Mouse (Mus musculus) cerebellum, postnatal 4 days (tissue): Measurements from ENCODE around the gene Fads1.

ENCODE experiments used
- DNase-seq, 2 experiments: peaks; one replicate each; pipeline ENCODE4 v3.0.0; 2022; ENCODE audit warnings: low spot score in 2 of 2, mixed read lengths in 1 of 2

The Fads1 gene

DNA sequence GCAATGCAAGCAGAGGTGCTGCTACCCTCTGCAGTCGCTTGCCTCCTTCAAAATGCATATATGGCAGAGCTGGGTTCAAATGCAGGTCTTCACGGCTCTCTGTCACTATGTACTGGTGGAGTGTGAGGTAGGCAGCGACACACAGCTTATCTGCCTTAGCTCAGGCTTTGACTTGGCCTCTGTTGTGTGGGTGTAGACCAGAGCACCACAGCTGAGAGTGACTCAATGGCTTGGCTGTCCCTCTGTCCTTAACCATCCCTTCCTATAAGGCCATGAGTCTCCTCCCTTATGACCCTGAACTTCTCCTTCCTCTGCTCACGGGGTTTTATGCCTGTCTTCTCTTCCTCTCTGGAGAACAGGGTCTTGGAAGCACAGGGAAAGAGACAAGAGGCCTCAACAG is 28.2 kb downstream of the Fads1 start:
- DNase-seq = no peak

DNA sequence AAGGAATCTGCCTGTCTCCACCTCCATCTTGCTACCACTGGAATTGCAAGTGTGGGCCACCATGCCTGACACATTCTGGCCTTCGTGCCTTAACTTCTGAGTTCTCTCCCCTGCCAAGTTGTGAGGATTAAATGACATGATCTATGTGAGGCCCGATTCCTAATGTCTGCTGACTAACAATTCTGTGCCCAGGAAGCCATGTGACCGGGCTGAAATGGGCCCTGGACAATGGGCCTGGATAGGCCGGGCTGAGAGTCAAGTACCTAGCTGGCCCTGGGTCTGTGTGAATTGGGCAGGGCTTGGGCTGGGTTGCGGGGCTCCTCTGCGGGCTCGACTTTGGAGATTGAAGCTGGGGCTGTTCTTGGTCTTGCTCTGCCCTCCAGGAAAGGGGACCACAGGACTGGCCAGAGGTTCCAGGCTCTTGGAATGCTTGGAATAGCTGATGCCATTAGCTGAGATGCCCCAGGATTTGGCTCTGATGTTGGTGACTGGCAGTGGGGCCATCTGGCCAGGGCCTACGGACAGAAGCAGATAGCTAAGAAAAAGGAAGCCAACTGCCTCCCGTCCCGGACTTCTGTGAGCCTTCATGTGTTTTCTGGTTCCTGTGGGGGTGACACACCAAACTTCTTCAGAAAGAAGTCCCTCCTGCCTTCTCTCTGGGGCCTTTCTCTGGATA is 31.2 kb downstream of the Fads1 start:
- DNase-seq = no peak

DNA sequence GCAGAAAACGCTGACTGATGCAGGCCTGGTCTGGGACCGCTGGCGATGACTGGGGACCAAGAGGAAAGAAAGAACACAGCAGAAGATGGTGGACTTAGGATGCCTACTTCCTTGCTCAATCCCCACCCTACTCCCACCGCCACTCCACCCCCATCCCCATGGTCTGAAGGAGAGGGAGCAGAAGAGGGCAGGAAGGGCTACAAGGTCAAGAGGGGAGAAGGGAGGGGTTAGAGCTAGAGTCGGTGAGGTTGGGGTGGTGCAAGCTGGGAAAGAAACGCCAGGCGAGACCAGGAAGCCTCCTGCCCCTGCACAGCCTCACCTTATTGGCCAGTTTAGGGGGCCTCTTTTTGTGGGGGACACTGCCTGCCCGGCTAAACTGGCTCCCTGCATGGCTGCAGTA is 33.4 kb downstream of the Fads1 start:
- DNase-seq = no peak

DNA sequence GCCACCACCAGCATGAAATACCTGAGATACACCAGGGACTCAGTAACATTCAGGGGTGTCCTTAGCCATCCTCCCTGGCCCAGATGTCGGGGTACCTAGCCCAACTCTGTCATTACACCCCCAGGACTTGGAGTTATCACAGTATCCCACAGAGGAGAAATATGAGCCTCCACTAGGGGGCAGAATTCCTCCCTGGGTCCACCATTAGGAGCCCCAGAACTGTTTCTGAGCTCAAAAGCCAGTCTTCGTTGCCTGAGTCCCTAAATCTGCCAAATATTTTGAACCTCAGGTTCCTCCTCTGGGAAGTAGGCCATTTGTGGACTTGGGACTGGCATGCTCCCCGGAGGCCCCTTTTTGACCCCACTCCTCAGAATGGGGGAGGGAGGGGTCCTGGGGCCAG is 36.4 kb downstream of the Fads1 start:
- peak in 1 of 2 experiments; percentile 42 for DNase-seq

DNA sequence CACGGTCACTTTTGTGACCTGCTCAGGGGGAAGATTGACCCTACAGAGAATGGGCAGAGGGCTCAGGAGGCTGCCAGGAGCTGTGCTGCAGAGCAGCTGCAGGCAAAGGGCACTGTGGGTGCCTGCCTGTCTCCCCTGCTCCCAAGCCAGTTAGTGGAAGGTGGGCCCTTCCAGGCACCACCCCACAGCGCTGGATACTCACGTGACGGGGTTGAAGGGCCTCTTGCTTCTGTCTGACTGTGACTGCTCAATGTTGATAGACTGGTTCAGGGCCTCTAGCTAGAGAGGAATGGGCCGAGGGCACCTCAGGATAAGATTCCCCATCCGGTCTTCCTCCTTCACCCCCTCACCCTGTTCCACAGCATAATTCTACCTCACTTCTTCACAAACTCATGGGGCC is 36.9 kb downstream of the Fads1 start:
- DNase-seq = no peak

DNA sequence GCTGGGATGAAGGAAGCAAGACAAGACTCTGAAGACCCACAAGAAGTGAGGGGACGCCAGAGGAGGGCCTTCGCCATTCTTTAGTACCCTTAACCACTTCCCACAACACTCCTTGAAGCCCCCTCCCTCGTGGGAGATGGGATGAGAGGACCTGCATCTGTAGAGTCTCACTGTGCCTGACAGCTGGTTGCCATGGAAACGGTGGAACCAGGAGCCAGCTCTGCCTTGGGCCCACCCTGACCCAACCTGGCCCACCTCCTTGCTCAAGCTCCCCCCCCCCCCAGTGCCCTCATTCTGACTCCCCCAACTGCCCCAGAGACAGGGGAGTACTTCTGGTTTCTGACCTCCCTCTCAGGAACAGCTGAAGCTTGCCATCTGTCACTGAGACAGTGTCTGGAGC is 38.9 kb downstream of the Fads1 start:
- DNase-seq = no peak

DNA sequence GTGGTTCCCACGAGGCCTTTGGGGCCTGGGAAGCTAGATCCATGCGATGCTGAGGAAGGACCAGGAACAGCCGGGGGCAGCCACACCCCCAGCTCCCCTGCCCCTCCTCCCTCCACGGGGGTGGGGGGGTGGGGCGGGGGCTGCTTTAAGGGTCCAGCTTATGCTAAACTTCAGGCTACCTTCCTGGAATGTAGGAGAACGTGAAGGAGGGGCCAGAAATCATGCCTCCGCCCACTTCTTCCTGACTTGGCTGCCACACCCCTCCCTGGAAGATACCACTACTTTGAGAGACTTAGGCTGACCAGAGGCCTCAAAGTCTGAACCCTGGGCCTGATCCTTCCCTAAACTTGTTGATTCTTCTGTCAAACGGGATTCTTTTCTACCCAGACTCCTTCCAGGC is 40.0 kb downstream of the Fads1 start:
- DNase-seq = no peak

DNA sequence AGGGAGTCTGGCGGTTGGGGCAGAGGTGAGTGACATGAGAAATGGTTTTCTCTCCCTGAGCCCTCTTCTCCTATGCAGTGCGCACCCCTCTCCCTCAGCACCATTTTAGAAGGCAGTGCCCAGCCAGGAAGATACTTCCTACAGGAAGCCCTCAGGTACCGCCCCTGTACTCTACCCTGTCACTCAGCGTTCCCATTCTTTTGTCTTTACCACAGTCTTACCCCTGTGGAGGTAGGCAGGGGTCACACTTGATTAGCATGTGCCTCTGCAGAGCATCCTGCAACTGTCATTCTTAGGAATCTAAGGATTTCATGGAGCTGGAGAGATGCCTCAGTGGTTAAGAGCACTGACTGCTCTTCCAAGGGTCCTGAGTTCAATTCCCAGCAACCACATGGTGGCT is 40.9 kb downstream of the Fads1 start:
- DNase-seq = no peak

DNA sequence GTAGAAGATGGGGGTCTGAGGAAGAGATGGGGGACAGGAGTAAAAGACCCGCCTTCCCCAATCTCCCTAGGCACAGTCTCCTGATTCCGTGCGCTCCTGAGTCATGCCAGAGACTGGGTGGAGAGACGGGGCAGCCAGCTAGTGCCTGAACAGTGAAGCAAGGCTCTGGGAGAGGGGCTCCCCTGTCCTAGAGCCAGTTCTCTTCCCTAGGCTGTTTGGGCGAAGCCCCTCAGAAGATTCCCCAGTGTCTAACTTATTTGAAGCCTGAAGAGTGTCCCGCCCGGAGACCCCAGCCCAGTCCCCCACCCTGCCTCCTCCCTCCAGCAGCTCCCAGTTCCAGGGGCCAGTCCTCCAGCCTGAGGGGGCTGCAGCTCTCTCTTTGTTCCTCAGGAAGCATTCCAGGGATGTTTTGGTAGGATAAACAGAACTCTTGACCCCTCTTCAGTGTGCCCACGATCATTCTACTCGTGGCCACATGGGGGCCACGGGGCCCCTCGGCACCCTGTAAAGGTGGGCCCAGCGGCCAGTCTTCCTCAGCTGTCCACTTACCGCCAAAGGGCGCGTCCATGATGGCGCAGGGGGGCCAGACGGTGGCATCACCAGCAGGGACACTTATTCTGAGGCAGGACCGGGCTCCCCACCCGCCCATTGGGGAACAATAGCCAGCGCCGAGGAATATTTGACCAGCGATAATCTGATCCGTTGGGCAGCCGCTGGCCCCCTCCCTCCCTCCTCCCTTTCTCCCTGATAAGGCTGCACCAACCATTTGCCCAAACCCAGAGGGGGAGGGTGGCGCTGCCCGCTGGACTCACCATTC is 42.2 kb downstream of the Fads1 start:
- DNase-seq = no peak

DNA sequence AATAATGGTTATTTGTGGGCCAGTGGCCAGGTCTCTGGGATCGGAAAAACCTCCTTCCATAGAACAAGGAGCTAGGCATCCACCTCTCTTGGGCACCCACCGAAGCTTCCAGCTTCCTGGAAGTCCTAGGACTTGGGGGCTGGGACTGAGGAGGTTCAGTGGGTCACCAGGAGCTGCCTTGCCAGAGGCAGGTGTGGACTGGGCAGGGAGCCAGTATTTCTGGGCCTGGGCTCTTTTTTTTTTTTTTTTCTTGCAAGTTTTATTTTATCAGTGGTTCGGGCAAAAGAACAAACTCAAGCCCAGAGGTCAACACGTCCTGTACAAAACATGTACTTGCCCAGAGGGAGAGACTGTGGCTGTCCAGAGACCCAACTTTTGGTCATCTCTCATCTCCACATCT is 43.1 kb downstream of the Fads1 start:
- DNase-seq = no peak

DNA sequence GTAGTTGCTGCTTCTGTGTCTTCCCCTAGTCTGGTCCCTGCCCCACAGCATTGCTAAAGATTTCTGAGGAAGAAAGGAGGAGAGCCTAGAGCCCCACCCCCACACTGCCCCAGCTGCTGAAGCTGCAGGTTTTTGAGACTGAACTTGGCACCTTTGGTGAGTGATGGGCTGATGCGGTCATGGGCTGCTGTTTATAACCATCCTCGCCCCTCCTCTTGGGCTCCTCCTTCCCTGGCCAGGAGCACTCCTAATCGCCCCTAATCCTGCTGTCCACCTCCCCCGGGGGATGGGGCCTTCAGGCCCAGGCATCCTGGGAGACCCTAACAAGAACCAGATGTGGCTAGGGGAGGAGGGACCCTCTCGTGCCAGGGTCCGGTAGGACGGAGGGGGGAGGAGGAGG is 48.3 kb downstream of the Fads1 start:
- DNase-seq = no peak

DNA sequence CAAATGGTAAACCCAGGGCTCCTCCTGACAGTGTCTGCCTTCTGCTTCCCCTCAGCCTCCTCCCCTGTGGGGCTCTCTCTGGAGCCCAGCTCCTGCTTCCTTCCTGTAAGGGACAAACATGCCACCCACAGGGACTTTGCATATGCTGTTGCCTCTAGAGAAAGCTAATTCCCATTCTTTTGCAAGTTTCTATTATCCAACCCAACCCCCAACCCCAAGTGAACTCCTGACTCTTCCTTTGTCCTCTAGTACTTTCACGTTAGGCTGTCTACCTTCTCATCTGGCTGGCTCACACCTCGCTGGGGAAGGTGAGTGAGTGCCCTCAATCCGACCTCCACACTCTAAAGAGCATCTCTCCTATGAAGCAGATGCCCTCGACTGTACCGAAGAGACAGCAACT is 49.2 kb downstream of the Fads1 start:
- no peak for DNase-seq

DNA sequence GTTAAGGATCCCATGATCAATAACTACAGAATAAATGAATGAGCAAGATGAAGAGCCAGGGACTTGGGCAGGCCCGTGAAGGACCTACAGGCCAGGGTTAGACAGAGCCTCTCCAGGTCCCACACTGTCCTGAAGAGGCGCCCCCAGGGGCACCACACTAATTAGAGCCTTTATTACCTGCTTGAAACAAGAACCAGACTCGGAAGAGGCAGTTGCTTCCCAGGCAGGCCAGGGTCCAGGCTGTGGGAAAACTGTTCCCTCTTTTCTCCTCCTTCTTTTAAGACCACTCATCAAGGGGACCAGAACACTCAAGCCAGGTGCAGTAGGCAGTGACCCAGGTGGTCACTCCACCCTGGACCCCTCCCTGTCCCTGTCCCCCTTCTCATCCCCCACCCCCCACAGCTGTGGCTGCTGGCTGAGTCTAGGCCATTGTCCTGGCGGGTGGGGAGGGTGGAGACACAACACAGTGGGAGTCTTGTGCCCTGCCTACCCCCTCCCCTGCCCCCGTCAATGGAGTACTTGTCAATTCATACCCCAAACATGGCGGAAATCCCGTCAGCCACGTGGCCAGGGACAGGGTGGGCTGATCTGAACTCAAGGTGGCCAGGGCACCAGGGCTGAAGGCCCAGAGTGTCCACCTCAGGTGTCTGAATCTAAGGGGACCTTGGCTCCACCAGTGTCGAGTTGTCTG is 49.8 kb downstream of the Fads1 start:
- DNase-seq = no peak

DNA sequence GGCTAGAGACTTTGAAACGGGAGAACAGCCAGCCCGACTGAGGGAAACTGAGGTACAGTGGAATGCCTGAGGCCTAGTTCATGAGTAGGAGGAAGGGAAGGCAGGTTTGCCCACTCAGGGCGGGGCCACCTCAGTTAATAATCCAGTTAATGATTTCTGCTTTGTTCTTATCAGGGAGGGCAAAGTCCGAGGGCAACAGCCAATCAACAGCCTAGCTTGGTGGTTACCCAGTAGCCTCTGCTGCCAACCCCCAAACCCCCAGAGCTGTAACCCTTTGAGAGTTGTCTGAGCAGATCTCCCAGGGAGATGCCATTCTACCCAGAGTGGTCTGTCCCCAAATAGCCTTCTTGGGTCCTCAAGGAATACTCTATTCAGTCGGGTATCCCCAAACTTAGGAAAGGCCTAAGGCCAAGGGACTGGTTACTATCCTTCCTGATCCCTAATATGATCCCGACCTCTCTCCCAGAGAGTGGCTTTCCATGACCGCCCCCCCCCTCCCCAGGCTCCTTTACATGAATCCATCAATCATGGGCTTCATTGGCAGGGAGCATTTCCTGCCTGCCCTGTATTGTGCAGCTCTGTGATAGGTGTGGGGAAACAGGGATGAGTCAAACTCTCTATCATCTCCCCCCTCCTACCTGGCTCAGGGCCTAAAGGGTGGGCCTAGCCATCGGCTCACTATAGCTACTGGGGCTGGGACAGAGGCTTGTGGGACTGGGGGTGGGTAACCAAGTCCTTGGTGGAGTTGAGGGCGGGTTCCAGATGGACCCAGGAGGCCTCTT is 53.3 kb downstream of the Fads1 start:
- DNase-seq = no peak

DNA sequence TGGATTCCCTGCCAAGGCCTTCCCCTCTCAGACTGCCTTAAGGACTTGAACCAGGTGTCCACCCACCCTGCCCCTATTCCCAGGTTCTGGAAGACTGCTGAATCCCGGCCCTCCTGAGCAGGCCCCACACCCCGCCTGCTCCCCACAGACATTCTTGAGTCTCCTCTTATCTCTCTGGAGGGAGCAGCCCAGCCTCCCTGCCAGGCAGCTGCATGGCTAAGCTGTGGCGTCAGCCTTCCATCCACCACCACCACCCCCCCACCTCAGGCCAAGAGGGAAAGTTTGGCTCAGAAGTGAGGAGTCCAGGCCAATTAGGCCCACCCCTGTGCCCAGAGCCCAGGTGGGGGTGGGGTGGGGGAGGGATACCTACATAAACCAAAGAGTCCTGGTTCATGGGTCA is 55.8 kb downstream of the Fads1 start:
- no peak for DNase-seq

DNA sequence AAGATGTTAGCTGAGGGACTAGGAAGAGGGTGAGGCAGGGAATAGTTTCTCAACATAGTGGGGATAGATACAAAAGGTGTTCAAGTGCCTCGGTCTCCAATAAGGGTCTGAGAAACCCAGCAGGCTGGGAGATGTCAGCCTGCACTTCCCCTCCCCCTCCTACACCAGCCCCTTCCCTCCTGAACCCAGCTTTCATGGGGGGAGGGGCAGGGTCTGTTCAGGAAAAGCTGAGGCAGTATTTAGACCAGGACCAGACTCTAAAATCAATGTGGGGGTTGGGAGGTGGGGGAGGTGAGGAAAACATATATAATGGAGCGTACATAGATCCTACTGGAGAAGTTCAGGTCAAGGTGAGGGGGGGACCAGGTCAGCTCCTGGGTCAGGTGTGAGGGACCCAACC is 56.7 kb downstream of the Fads1 start:
- no peak for DNase-seq

DNA sequence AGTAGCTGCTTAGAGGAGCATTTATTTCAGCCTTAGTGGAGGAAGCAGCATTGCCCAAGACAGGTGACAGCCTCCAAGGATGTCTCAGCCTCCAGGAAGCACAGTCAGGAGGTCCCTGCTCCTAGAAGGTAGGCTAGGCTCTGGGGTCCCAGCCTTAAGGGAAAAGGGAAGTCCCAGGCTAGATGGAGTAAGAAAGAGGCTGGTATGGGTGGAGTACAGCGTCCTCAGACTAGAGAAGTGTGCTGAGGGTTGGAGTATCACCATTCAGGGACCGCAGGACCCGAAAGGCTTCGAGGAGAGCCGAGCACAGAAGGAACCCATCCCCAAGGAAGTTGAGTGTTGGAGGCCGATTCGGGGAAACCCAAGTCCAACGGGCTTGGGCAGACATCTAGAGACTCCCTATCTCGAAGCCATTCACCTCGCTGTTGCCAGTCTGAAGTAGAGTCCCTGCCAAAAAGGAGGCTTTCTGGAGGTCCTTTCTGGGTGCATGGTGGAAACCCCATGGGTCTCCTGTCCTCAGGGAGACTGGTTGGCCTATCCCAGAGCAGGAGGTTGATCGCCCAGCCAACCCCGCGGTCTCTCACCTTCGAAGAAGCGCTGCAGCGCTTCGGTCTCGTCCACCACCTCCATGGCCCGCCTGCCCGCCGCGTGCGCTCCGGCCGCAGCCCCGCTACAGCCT is 57.4 kb downstream of the Fads1 start:
- DNase-seq = no peak

DNA sequence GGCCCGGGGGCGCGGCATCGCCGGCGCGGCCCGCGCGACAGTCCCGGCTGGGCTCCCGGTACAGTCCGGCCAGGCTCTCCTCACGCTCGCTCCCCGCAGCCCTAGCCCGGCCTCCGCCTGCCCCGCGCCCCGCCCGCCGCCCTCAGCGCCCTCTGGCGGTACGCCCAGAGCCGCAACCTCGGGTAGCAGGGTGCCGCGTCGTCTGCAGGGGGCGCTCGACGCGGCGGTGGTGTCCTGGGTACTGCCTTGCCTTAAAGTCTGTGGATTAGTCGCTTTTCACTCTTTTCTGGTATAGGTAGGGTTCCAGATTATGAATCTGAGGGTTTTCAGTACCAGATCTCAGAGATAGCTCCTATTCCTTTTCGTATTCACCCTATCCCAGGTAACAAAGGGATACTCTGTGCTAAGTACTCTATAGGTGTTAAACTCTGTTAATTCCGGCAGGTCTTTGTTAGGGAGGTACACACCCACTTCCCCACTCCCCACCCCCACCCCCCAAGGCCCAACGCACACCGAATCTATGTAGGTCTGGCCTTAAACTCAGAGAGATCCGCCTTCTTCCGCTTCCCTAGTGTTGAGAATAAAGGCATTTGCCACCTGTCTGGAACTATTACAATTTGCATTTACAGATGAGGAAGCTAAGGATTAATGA is 58.1 kb downstream of the Fads1 start, which contains the start of gene Myrf:
Myrf (minus strand) TSS at position 95 of the 652 bp plus-strand sequence.
- DNase-seq = peak; percentile 56 to 77

DNA sequence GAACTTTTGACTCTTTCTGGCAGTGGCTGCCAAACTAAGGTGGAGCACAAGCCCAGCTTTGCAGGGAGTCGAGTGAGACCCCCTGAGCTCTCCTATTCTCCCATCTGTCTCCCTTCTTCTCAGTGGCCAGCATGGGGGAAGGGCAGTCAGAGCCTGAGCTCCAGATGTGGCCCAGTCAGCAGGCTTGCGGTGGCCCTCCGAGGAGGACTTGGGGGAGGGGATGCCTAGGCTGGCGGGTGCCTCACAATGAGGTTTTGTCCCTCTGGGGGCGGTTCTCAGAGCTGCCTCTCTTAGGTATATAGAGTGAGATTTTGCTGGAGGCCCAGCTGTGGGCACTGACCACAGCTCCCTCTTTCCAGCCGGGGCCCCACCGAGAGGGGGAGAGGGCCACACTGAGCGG is 60.2 kb downstream of the Fads1 start:
- DNase-seq = no peak

DNA sequence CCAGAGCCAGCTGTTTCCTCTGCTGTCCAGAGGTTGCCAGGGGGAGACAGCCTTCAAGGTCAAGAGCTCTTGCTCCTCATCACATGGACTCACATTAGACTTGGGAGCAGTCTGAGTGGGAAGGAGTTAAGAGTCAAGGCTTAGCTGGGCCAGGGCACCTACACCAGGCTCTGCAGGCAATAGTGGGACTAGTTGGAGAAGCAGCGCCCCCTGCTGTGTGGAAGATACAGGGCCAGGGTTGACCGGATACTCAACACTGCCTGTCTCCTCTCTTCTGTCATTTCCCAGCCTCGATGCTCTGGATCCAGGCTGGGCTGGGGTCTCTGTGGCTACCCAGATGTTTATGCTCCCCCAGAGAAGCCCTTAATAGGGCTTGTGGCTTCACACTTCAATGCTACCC is 61.5 kb downstream of the Fads1 start:
- DNase-seq = peak in 1 of 2 experiments; percentile 32
